Mouse (Mus musculus) naive thymus-derived CD4-positive, alpha-beta T cell, adult 5 months (primary cell): ENCODE measurements around the gene Grhpr. TPM values are rescaled to one million over a fixed set of nuclear protein-coding genes. Genes with fewer than 3 reads are reported as not detected.

ENCODE experiments used
- polyA plus RNA-seq: library from polyadenylated mRNA; unstranded; fragments of 100-300 nt; shearing (Covaris generic); gene quantifications from one replicate; pipeline ENCODE4 v1.2.1, GENCODE M21; 2017

Gene Grhpr
- polyA plus RNA-seq = 18.1 TPM

DNA sequence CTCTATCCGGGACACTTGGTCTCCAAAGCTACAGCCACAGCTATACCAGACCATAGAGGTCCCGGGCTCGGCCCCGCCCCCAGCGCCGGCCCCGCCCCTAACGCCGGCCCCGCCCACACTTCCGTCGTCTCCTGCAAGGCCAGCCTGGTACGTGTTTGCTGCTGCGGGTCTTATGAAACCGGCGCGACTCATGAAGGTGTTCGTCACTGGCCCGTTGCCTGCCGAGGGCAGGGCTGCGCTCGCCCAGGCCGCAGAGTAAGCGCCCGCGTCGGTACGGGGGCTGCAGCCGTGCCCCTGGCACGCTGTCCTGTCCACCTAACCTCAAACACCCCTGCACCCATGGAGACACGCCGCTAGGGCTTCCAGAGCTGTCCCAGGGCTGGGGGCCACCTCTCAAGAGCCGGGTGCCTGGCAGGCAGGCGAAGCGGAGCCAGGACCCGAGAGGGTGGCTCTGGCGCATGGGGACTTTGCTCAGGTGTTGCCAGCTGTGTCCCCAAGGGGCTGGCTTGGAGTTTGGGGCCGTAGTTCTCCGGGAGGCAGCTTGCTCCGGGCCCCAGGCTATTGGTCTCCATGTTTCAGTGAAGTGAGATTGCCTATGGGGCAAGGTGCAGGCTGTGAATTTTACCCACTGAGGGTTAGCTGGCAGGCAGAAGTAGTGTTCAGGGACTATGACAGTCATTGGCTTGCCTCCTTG, at the start of gene Grhpr:
TSS of gene Grhpr (plus strand) at position 116 of the 694 bp plus-strand sequence.

DNA sequence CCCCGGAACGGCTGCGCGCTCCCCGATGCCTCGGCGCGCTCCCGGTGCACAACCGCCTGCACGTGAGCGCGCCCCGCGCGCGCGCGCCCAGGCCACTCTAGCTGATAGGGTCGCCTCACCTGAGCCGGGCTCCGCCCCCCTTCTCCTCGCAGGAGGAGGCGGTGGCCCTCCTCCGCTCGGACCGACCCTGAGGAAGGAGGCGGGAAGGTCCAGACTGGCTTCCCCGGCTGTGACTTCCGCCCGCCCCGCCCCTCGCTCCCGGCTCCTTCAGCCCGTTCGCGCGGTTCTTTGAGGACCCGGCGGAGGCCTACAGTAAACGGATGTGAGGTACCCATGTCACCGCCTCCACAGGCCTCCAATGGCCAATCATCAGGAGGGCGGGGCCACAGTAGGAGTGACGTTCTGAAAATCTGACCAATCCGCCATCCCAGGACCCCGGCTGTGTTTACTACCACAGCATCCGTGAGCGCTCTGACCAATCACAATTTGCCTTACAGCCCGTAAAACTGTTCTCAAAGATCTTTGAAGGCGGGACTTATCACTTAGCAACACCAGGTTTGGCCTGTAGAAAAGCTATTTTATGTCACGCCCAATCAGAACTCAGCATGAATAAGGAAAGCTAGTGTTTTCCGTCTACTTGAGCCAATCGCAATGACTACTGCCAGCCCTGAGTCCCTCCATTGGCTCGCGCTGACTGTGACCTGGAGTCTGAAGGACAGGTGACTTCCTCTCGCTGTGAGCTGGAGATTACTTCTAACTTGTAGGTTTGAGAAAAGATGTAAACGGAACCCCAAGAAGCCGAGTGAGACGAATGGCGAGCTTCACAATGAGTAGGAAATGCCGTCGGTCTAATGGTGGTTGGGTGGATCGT, 31.1 kb downstream of the Grhpr start, which contains the start of gene Zbtb5:
TSS of gene Zbtb5 (minus strand) at position 308 of the 871 bp plus-strand sequence.

DNA sequence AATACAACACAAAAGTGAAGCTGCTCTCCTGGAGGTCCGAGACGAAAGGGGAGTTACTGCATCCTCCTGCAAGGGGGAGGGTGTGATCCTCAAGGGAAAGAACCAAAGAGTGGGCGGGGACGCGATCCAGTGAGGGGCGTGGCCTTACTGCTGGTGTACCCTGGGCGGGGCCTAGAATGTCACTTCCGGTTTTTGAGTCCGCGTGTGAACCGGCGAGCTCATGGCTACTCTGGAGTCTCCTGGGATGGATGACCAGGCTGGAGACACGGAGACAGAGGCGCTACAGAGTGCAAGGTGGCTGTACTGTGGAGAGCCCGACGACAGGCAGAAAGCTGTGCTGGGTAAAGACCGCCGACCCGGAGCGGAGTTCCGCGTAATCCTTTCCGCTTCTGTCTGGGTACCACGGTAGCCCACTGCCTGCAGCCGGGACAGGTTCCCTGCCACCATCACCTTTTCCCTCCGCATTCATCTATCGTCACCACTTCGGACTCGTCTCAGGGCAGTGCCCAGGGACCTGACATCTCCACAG, 37.3 kb downstream of the Grhpr start, which contains the start of gene Polr1e:
TSS of gene Polr1e (plus strand) at position 132 of the 529 bp plus-strand sequence.

Other genes with a start within 250 kb of the Grhpr start
- 74.8 TPM for gene Zcchc7, start 225.5 kb upstream of the Grhpr start, polyA plus RNA-seq
- 10.2 TPM for gene Zbtb5, start 31.0 kb downstream of the Grhpr start, polyA plus RNA-seq
- gene Polr1e, start 37.2 kb downstream of the Grhpr start, polyA plus RNA-seq = 41.3 TPM
- gene Fbxo10, start 103.2 kb downstream of the Grhpr start, polyA plus RNA-seq = 3.9 TPM
- gene Tomm5, start 126.7 kb downstream of the Grhpr start, polyA plus RNA-seq = 92.6 TPM
- gene Frmpd1, start 203.5 kb downstream of the Grhpr start, polyA plus RNA-seq = not detected